Mouse (Mus musculus) spleen, adult 12 weeks (tissue): ENCODE measurements at regions not wholly inside any gene's neighbourhood (a gene's known extent, or its start where the extent isn't known, plus 50 kb on each side); places are given as distances from the start of the nearest gene placed in this dataset.

Experiments
- DNase-seq: peaks from one replicate; pipeline ENCODE4 v3.0.0; 2022; ENCODE audit warnings: low spot score

DNA sequence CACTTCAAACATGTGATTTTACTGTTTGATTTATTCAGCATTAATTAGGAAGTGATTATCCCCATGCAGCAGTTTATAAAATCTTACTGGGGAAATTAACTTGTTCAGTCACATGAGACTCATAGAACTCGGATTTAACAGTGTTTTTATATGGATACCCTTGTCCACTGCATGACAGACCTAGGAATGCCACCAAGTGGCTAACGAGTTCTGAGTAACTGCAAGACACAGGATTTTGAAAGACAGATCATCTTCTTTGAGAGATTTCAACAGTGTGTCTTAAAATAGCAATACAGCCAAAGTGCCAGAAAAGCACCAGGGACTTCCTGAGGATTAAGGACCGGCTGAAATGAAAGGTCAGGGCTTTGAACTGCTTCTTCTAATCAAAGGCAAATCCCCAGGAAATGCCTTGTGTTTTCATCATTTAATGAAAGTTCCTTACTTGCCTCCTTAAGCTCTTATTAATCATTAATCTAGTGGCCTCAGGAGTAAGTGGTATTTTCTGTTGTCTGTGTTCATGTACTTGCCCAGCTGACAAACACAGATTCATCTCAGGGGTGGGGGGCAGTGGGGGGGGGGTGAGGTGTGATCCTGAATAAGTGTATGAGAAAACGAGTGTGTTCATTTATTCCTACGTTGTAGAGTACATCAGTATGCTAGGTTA, 193.4 kb downstream of the Gm13691 start:
- no peak for DNase-seq

DNA sequence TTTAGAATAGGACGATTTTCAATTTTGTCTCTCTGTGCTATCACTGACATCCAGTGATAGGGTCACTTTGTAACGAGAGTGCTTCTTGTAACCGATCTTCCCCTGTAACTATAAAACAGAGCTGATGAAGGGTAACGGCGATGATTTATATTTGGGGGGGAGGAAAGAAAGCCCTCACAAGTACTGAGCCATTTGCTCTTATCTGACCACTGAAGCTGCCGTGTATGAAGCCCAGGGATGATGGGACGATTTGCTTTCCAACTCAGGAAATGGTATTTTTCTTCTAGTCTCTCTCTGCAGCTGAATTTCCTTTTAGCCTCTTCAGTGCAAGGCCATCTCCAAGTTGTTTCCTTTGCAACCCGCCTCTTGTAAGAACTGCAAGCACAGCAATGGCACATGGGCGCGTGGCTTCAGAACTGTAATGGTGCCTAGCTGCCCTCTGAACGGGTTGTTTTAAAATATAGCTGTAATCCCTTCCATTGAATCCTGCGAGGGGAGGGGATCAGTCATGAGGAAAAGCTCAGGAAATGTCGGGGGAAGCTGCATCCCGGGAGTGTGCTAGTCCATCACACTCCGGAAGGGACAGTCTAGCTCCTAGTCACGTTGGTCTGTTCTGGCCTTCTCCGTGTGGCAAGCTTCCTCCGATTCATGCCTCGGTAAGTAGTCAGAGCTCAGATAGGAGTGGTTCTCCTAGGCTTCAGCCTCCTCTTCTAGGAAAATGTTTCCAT, 194.1 kb downstream of the Gm13691 start:
- no peak for DNase-seq

DNA sequence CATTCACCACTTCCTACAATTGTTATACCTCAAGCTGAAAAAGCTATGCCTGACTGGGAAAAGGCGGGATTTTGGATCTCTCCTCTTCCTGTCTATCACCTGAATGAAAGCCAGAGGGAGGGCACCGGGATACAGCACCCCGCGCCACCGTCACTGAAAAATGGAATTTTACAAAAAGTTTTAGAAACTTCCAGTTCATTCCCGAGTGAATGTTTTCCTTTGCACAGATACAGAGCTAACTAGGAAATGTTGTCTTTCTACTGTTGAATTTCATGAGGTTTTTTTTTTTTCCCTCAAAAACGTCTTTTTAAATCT, 194.6 kb downstream of the Gm13691 start:
- DNase-seq, result no peak

DNA sequence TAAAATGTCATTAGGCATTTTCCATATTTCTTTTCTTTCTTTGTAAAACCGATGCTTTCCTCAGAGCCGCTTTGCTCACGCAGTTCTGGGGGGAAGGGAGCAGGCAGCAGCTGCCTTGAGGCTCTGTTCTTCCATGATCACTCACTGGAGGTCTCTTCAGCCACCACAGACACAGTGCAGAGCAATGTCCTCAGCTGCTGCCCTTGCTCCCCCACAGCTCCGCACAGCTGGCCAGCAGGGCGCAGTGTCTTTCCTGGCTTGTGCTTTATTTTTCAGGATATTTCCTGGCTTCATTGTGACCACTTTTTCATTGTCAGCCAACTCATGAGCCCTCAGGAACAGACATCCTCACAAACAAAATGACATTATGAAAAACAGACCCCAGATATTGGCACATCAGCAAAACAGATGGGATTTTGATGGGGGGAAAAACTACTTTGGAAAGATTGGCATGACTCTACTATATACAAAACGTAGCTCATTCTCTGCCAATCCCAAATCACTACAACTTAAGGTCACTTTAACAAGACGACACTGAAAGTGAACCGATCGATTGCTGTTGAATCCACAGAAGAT, 195.9 kb downstream of the Gm13691 start:
- no peak for DNase-seq

DNA sequence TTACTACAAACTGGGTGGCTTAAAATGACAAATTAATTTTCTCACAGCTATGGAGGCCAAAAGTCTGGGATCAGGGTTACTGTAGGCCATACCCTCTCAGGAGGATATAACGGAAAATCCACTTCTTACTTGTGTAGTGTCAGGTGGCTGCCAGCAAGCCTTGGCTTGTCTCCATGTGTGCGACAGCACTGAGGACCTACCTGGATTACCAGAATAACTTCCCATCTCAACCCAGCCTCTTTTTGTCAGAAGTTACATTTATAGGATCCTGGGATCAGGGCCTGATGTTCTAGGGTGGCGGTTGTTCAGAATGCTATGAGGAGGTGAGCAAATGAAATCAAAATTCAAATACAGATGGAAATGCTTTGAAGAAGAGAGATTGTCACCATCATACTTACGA, 197.1 kb downstream of the Gm13691 start:
- no peak for DNase-seq

DNA sequence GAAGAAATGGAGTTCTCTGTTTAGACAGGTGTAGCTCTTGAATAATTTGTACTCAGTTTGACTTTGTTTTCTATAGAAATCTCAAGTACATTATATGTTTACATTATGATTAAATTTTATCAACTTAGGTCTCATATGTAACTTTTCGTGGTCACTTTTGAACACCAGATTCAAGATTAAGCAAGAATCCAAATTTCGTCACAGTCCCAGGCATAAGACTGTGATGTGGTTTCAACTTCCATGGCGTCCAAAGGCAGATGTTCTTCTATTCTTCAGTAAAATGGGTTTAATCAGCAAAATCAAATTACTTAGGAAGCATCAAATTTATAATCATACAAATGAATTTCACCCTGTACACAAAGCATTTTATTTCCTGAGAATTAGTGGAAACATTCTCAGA, 198.9 kb downstream of the Gm13691 start:
- DNase-seq, result no peak

DNA sequence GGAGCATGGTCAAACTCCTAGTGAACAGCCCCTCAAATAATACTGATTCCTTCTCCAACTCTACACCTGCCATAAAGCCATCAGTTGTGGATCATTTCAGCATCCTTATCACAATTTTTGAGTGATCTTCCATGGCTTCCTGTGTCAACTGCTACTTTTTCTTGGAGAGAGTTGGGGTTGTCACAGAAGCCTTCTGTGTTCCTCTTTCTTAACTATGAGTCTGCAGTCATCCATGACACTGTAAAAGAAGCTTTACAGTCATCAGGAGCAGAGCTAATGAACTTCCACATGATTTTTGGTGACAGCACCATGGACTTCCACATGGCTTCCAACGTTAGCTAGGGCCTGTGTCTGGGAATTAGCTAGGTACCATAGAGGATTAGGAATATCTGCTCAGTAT, 208.1 kb downstream of the Calcrl start:
- no peak for DNase-seq

DNA sequence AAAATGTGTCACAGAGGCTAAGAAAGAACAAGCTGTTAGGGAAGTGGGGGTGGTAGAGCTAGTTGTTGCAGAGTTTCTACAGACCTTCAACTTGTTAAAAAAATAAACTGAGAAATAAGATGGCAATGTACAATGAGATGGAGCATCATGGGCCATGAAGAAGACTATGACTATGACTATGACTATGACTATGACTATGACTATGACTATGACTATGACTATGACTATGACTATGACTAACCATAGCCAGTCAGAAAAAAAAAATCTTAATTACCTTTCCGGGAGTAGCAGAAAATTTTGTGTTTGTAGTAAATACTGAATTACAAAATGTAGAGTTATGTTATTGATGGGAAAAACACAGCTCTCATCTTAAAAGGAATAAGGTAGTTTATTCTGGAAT, 203.2 kb downstream of the Calcrl start:
- no peak for DNase-seq

DNA sequence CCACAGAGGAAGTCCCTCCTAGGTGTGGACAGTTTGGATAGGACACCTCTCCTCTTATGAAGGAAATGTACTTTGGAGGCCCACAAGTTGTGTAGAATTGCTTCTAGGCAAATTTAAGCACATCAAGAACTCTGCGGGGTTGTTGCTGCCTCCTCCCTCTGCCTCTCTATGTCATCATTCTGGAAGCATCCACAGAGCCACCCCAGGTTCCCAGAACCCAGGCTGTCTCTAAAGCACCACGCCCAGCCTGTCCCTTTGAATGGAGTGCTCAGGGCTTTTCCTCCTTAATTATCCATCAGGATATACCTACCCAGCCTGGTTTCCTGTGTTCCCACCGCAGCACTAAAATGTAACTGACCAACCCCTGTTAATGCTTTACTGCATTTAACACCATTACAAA, 195.4 kb downstream of the Calcrl start:
- no peak for DNase-seq

DNA sequence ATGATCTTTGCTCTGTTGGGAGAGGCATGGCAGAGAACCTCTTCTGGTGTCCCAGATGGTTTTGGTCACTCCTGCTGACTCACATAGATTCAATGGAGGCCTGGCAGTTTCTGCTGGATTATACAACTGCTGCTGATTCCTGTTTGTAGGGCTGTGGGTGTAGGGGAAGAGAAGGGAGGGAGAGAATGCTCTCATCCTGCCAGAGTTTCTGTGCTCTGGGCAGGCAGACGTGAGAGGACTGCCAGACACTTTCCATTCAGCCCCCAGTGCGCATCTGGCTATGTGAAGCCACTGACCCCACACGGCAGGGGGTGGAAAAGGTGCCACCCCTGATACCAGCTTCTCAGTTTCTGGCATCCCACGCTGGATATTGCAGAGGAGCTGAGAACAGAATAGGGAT, 189.6 kb downstream of the Calcrl start:
- DNase-seq, result no peak

DNA sequence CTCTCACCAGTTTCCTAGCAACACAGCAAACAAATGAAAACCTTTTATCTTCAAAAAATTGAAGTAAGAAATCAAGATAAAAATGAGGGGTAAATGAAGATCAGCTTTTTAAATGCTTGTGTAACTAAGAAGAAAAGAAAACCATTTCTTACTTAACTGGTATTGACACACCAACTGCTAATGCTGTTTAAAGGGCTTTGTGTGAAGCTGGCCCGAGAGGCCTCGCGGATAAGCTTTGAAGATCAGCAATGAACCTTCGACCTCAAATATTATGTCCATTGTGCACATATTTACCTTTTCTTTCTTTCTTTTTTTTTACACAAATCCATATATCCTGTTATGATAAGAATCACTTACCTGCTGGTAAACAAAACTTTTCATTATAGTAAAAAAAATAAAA, 184.0 kb downstream of the Calcrl start:
- DNase-seq, result no peak

DNA sequence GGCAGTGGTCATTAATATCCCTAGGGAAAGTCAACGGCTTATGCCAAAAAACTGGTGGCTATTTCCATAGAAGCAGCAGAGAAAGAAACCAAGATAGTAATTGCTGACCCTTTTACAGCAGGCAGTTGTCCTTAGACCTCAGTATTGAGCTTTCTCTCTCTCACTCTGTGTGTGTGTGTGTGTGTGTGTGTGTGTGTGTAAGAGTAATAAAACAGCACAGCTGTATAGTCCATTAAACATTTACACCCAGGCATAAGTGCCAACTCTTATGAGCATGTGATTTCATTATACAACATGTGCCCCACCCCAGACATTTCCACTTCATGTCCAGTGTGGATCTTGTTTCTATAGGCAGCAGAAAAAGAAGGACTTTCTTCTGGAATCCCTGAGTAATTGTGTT, 183.2 kb downstream of the Calcrl start:
- DNase-seq, result no peak

DNA sequence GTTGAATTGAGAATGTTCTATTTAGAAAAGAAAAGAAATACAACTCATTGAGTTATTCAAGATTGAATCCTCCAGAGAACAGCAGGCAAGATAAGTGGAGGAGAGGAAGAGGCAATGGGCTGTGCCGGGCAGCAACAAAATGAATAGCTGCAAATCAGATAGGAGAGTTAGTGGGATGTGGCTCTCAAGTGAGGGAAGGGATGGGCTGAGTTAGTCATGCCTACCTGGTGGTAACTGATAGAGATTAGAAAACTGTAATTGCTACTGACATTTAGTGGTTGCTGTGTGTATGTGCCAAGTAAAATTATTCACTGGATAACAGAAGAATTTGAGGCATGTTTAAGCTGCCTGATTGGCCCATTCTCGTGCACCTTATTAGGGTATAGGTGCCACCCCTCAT, 179.3 kb downstream of the Calcrl start:
- no peak for DNase-seq

DNA sequence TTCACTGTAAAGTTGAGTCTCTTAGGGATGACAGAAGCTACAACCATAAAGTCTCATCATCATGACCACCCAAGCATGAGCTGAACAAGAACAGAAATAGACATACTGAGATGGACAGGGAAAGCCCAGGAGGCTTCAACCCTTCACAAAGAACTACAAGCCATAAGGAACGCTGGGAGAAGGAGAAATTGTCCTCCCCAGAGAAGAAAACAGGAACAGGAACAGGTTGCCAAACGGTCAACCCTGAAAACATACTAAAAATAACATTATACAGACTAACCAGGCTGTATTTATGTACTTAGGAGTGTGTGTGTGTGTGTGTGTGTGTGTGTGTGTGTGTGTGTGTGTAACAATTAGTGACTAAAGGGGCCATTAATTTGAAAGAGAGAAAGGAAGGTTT, 178.6 kb downstream of the Calcrl start:
- no peak for DNase-seq

DNA sequence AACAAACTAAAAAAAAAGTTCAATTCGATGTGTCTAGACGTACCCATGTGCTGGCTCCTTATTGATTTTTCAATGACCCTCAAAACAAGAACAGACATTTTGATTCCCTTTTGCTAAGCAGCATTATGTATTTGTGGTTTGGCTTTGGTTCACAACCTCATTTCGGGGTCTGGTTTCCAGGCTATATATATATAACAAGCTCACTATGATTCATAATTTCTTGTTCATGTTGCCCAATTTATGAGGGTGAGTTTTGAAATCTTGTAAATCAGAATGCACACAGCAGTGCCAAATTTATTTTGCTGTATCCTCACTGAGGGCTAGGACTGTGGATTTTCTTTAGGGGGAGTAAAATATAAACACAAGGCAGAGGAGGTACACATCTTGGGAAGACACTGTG, 177.0 kb downstream of the Calcrl start:
- no peak for DNase-seq

DNA sequence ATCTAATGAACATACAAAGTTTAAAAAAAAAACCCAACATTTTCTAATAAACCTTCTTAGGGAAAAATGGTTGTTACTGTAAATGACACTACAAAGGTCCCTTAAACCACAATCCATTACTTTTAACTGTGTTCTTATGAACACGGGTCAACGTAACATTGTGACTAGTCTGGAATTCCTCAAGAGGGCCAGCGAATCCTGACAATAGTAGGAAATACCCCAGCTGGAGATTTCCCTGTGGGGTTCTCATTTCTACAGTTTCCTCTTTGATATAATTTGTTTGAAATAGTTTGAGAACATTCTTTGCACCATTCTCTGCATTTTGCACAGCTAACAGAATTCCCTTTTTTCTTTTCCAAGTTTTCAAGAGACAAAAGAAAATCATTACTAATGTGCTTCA, 175.3 kb downstream of the Calcrl start:
- DNase-seq, result no peak

DNA sequence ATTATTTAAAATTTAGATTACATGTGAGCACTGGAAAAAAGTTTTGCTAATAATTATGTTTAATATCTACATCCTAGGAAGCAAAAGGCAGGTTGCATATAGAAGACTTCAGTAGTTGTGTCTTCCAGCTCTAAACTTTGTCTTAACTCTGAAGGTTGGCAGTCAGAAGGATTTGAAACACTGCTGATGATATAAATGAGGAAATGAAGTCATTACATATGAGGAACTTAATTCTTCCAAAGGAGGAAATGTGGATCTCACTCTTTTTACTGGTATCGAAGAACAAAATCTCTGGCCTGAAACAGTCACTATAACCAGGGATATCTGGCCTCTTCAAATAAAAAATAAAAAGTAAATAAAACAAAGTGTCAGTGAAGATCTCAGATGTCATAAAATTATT, 173.1 kb downstream of the Calcrl start:
- DNase-seq, result no peak

DNA sequence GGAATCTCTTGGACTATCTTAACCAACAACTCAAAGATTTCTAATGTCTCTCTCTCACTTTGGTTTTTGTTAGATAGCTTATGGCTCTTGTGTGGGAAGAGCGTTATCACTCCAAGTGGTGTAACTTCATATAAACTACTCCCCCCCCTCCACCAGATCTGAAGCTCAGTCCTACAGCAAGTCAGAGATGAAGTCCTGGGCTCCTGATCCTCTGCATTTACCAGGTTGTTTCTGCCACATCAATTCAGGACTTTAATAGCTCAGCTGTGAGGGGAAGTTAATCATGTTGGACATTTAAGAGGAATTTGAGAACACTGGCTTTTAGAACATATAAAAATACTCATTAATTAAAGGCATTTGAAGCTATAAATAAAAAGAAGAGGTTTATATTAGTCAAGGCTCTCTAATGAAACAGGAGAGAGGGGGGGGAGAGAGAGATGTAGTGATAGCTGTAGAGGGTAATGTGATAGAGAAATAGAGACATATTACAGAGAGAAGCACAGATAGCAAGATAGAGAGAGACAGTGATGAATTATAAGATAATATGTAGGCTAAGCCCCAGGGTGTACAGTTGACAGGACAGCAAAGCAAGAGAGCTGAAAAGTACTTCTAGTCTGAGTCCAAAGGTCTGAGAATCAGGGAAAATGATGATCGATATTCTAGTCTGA, 166.7 kb downstream of the Calcrl start:
- no peak for DNase-seq

DNA sequence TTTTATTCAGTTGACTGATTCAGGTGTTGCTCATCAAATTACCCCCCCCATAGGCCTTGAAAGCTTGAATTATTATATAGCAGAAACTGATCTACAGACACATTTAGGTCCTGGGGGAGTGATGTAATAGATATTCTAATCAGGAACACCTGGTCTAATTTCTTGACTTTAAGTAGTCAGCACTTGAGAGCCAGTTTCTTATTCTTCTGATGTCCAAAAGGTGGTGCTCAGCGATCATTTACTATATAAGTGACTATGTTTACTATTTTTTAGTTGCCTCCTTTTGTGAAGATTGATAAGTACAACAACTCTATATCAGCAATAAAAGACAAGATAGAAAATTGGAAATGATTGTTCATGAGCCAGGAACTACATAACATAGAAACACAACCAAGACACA, 166.0 kb downstream of the Calcrl start:
- DNase-seq, result no peak

DNA sequence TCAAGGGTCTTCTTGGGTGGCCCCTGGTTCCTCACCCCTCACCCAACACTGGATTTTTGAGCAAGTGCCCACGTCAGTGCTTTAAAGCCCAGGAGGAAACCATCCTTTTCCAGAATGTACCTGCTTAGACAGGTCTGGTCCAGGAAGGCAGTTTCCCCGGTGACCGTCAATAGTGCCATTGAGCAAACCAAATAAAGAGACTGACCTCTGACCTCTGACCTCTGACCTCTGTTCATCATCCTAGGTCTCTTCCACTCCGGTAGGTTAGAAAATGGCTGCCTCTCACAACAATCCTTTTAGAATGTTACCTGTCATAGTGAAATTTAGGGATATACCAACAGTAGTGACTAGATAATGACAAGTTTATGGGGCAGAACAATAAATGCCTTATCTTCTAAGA, 164.5 kb downstream of the Calcrl start:
- no peak for DNase-seq

DNA sequence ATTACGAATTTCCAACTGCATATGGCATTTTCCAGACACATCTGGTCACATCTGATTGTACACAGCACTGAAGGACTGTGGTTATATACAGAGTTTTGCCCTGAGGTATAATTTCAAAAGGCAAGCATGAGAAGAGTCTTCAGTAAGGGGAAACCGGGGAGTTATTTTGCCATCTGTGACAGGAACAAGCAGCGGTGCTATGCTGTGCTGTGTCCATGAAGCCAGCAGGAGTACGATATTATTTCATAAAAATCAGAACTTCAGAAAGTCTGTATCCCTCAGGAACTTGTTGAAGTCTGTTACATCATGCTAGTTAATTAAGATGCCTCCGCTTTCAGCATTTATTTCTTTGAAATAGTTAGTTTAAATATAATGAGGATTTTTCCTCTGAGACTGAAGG, 163.7 kb downstream of the Calcrl start:
- no peak for DNase-seq

DNA sequence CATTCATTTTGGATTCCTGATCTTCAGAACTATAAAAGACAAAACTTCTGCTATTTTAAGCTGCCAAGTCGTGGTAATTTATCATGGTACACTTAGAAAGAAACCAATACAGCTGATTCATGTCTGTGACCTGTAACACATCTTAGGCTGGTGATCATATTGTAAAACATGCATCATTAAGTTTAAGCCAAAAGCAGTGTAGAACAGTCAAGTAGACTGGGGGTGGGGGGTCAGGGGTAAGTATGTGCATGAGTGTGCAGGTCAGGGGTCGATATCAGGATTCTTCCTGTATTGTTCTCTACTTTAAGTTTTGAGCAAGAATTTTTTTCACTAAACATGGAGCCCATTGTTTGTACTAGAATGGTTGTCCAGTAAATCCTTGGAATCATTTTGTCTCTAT, 160.7 kb downstream of the Calcrl start:
- no peak for DNase-seq

DNA sequence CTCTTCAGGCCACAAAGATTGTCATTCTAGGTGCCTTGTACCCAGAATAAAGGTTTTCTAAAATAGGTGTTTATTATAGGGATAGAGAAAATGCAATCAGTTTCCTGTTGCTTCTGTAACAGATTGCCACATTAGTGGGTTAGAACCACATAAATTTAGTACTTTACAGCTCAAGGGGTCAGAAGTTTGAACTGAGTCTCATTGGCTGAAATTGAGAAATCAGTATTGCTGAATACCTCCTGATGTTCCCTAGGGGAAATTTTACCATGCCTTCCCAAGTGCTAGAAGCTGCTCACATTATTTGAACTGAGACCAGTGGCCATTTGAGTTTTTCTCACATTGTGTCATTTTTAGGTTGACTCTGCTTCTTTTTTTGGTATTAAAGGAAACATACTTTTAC, 160.2 kb downstream of the Calcrl start:
- no peak for DNase-seq
